Mouse (Mus musculus) CH12.LX (cell line): ENCODE measurements around the gene Mapkbp1. TPM values are rescaled to one million over a fixed set of nuclear protein-coding genes. Genes with fewer than 3 reads are reported as not detected.

Experiments used
- DNase-seq: peaks from one replicate; pipeline ENCODE4 v3.0.0-alpha.2; 2013; ENCODE audit errors: extremely low read depth
- H3K27ac ChIP-seq: 2 replicates; pipeline ENCODE4 v1.5.1; 2012; ENCODE audit warnings: low read depth, mild to moderate bottlenecking, control low read depth, moderate library complexity; ENCODE audit not compliant: insufficient read depth
- H3K27me3 ChIP-seq: replicated peaks from 2 replicates; pipeline ENCODE3; 2012; ENCODE audit warnings: inconsistent platforms
- H3K36me3 ChIP-seq, 2 experiments: replicated peaks in 1 of 2; 2 replicates each; pipeline versions ENCODE3 to v1.6.1; 2012; ENCODE audit warnings: inconsistent platforms in 1 of 2, low read length in 1 of 2, mild to moderate bottlenecking in 1 of 2, mixed read lengths in 1 of 2, moderate library complexity in 1 of 2; ENCODE audit not compliant: control insufficient read depth in 1 of 2, insufficient read depth in 1 of 2
- H3K4me1 ChIP-seq, 2 experiments: 2 replicates each; pipeline ENCODE4 v1.6.1; 2012; ENCODE audit warnings: inconsistent platforms in 1 of 2, moderate library complexity in 1 of 2; ENCODE audit not compliant: insufficient read depth in 2 of 2, control insufficient read depth in 1 of 2
- H3K4me2 ChIP-seq: 2 replicates; pipeline ENCODE4 v1.6.1; 2012; ENCODE audit warnings: low read depth, mild to moderate bottlenecking, control low read depth; ENCODE audit not compliant: poor library complexity, insufficient read depth, severe bottlenecking
- H3K4me3 ChIP-seq, 3 experiments: fragments of 150-350 bp in 1 of 3; sonication (generic) in 1 of 3; replicated peaks in 1 of 3; 2 replicates each; pipeline versions ENCODE3 to v1.5.1; 2011 to 2012; ENCODE audit warnings: low read depth in 2 of 3, low read length in 2 of 3, mild to moderate bottlenecking in 2 of 3, moderate library complexity in 2 of 3, control low read depth in 1 of 3, improper control_type of control experiment in 1 of 3, inconsistent platforms in 1 of 3, mixed read lengths in 1 of 3; ENCODE audit not compliant: poor library complexity in 1 of 3
- H3K79me2 ChIP-seq: replicated peaks from 2 replicates; pipeline ENCODE4 v1.6.1; 2012; ENCODE audit warnings: mild to moderate bottlenecking, moderate library complexity; ENCODE audit not compliant: control insufficient read depth, poor library complexity, insufficient read depth, severe bottlenecking; ENCODE audit errors: extremely low read depth
- H3K9ac ChIP-seq: 2 replicates; pipeline ENCODE4 v1.6.1; 2012; ENCODE audit warnings: low read depth, mild to moderate bottlenecking, control low read depth, moderate library complexity; ENCODE audit not compliant: insufficient read depth
- H3K9me3 ChIP-seq: replicated peaks from 2 replicates; pipeline ENCODE3; 2012; ENCODE audit warnings: low read length, inconsistent platforms, mixed read lengths
- BHLHE40 ChIP-seq: IDR thresholded peaks from 2 replicates; pipeline ENCODE4 v1.6.1; 2011; ENCODE audit warnings: mild to moderate bottlenecking, low read depth, low read length, improper control_type of control experiment
- CHD1 ChIP-seq: IDR thresholded peaks from 2 replicates; pipeline ENCODE4 v1.6.1; 2012; ENCODE audit warnings: low read depth, low read length, improper control_type of control experiment, inconsistent platforms
- CHD2 ChIP-seq: IDR thresholded peaks from 2 replicates; pipeline ENCODE4 v1.6.1; 2011; ENCODE audit warnings: low read length, improper control_type of control experiment
- CTCF ChIP-seq, 2 experiments: IDR thresholded peaks in 1 of 2; conservative IDR thresholded peaks in 1 of 2; 2 replicates each; pipeline ENCODE4 v1.5.1; 2011 to 2012; ENCODE audit warnings: low read depth in 2 of 2, low read length in 2 of 2, improper control_type of control experiment in 1 of 2, inconsistent platforms in 1 of 2, mild to moderate bottlenecking in 1 of 2, moderate library complexity in 1 of 2
- E2F4 ChIP-seq: IDR thresholded peaks from 2 replicates; pipeline ENCODE4 v1.6.1; 2011; ENCODE audit warnings: low read depth, low read length, improper control_type of control experiment; ENCODE audit not compliant: insufficient replicate concordance
- ELF1 ChIP-seq: IDR thresholded peaks from 2 replicates; pipeline ENCODE4 v1.6.1; 2014; ENCODE audit warnings: low read depth, mild to moderate bottlenecking, inconsistent platforms, low read length, improper control_type of control experiment
- EP300 ChIP-seq: IDR thresholded peaks from 2 replicates; pipeline ENCODE4 v1.6.1; 2011; ENCODE audit warnings: low read length, improper control_type of control experiment
- ETS1 ChIP-seq: conservative IDR thresholded peaks from 2 replicates; pipeline ENCODE4 v1.6.1; 2012; ENCODE audit warnings: low read depth, mild to moderate bottlenecking, inconsistent platforms, low read length, improper control_type of control experiment, moderate library complexity
- GABPA ChIP-seq: IDR thresholded peaks from 2 replicates; pipeline ENCODE4 v1.6.1; 2012; ENCODE audit warnings: low read depth, low read length, improper control_type of control experiment, inconsistent platforms; ENCODE audit not compliant: insufficient replicate concordance
- HCFC1 ChIP-seq: IDR thresholded peaks from 2 replicates; pipeline ENCODE4 v1.6.1; 2012; ENCODE audit warnings: low read depth, mild to moderate bottlenecking, inconsistent platforms, low read length, improper control_type of control experiment
- IRF4 ChIP-seq: IDR thresholded peaks from 2 replicates; pipeline ENCODE4 v1.6.1; 2014; ENCODE audit warnings: low read depth, mild to moderate bottlenecking, inconsistent platforms, low read length, improper control_type of control experiment
- JUN ChIP-seq: IDR thresholded peaks from 2 replicates; pipeline ENCODE4 v1.6.1; 2011; ENCODE audit warnings: low read depth, mild to moderate bottlenecking, low read length, improper control_type of control experiment, moderate library complexity; ENCODE audit not compliant: insufficient read depth
- JUND ChIP-seq: conservative IDR thresholded peaks from 2 replicates; pipeline ENCODE4 v1.6.1; 2011; ENCODE audit warnings: low read depth, low read length, improper control_type of control experiment
- KAT2A ChIP-seq: IDR thresholded peaks from 2 replicates; pipeline ENCODE4 v1.6.1; 2012; ENCODE audit warnings: low read length, improper control_type of control experiment, inconsistent platforms; ENCODE audit not compliant: insufficient replicate concordance
- MAX ChIP-seq: IDR thresholded peaks from 2 replicates; pipeline ENCODE4 v1.6.1; 2011; ENCODE audit warnings: low read length, improper control_type of control experiment
- MAZ ChIP-seq: IDR thresholded peaks from 2 replicates; pipeline ENCODE4 v1.6.1; 2012; ENCODE audit warnings: low read depth, mild to moderate bottlenecking, inconsistent platforms, low read length, improper control_type of control experiment, moderate library complexity
- MEF2A ChIP-seq: IDR thresholded peaks from 2 replicates; pipeline ENCODE4 v1.6.1; 2014; ENCODE audit warnings: low read depth, mild to moderate bottlenecking, inconsistent platforms, low read length, improper control_type of control experiment, borderline replicate concordance
- MXI1 ChIP-seq: IDR thresholded peaks from 2 replicates; pipeline ENCODE4 v1.6.1; 2011; ENCODE audit warnings: mild to moderate bottlenecking, low read depth, low read length, improper control_type of control experiment
- NELFE ChIP-seq: IDR thresholded peaks from 2 replicates; pipeline ENCODE4 v1.6.1; 2011; ENCODE audit warnings: low read depth, low read length, improper control_type of control experiment
- NRF1 ChIP-seq: IDR thresholded peaks from 2 replicates; pipeline ENCODE4 v1.6.1; 2014; ENCODE audit warnings: low read depth, mild to moderate bottlenecking, inconsistent platforms, low read length, improper control_type of control experiment, moderate library complexity
- PAX5 ChIP-seq: IDR thresholded peaks from 2 replicates; pipeline ENCODE4 v1.6.1; 2012; ENCODE audit warnings: low read length, inconsistent platforms, mixed read lengths
- POLR2A ChIP-seq: IDR thresholded peaks from 2 replicates; pipeline ENCODE4 v1.6.1; 2011; ENCODE audit warnings: low read depth, mild to moderate bottlenecking, improper control_type of control experiment, low read length
- RAD21 ChIP-seq: IDR thresholded peaks from 2 replicates; pipeline ENCODE4 v1.6.1; 2011; ENCODE audit warnings: low read depth, mild to moderate bottlenecking, low read length, improper control_type of control experiment, moderate library complexity
- RCOR1 ChIP-seq: conservative IDR thresholded peaks from 2 replicates; pipeline ENCODE4 v1.6.1; 2012; ENCODE audit warnings: low read depth, mild to moderate bottlenecking, inconsistent platforms, low read length, improper control_type of control experiment
- SIN3A ChIP-seq: IDR thresholded peaks from 2 replicates; pipeline ENCODE4 v1.6.1; 2012; ENCODE audit warnings: low read length, improper control_type of control experiment, inconsistent platforms
- TBP ChIP-seq: conservative IDR thresholded peaks from 2 replicates; pipeline ENCODE4 v1.6.1; 2011; ENCODE audit warnings: low read depth, low read length, improper control_type of control experiment
- UBTF ChIP-seq: IDR thresholded peaks from 2 replicates; pipeline ENCODE4 v1.6.1; 2012; ENCODE audit warnings: low read depth, mild to moderate bottlenecking, inconsistent platforms, low read length, improper control_type of control experiment, moderate library complexity
- USF1 ChIP-seq: IDR thresholded peaks from 2 replicates; pipeline ENCODE4 v1.6.1; 2014; ENCODE audit warnings: low read depth, mild to moderate bottlenecking, inconsistent platforms, low read length, improper control_type of control experiment
- ZC3H11A ChIP-seq: IDR thresholded peaks from 2 replicates; pipeline ENCODE4 v1.6.1; 2012; ENCODE audit warnings: low read depth, mild to moderate bottlenecking, inconsistent platforms, low read length, improper control_type of control experiment
- ZKSCAN1 ChIP-seq: IDR thresholded peaks from 2 replicates; pipeline ENCODE4 v1.6.1; 2012; ENCODE audit warnings: low read depth, inconsistent platforms, low read length, improper control_type of control experiment, borderline replicate concordance
- ZNF384 ChIP-seq: IDR thresholded peaks from 2 replicates; pipeline ENCODE4 v1.6.1; 2012; ENCODE audit warnings: low read depth, low read length, improper control_type of control experiment, inconsistent platforms
- dilution Hi-C: fragments of 300-500 bp; cut with MboI; formaldehyde crosslinking; loops from 2 replicates; pipeline ENCODE4 v1.14.3; 2020; ENCODE audit warnings: low sequenced_read_pairs; ENCODE audit not compliant: extremely low pct_unique_long_range_greater_than_20kb, extremely low pct_ligation_motif_present
- in situ Hi-C: fragments of 300-500 bp; cut with MboI; formaldehyde crosslinking; loops from 3 replicates; pipeline ENCODE4 v1.14.3; 2019; ENCODE audit warnings: low sequenced_read_pairs, low pct_ligation_motif_present, low pct_unique_long_range_greater_than_20kb, mixed read lengths
- polyA plus RNA-seq: library from polyadenylated mRNA; unstranded; fragments of >175 nt; gene quantifications from 2 replicates; pipeline ENCODE4 v1.2.1, GENCODE M21; 2012; ENCODE audit warnings: low read depth; ENCODE audit not compliant: insufficient read length
- total RNA-seq, 2 experiments: library from RNA; depleted of rRNA; stranded (reverse); fragments of 300-350 nt in 1 of 2; fragments of >200 nt in 1 of 2; gene quantifications; 2 replicates each; pipeline ENCODE4 v1.2.3; 2012 to 2014

The Mapkbp1 gene
- total and polyA plus RNA-seq, 3 experiments: 1.9 to 7.0 (median 4.3) TPM

DNA sequence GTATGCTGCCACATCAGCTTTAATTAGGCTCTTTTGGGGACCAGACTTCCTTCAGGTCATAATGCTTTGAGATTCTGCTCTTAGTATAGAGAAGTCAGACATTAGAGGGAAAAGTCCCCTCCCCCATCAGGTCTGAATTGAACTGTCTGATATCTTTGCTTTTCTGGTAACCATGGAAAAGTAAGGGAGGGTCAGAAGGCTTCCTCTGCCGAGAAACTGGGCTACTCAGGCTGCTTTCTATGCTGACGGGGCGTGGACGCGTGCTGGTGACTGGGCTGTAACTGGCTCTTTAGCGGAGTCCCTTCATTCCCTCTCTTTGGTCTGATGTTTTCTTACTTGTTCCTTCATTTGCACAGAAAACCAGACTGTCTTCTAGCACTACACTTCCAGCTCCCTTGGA, 13.9 kb downstream of the Mapkbp1 start:
- in situ Hi-C loops (no loop called here), dilution Hi-C loops (no loop called here)
- no peak overlapping the region for H3K9ac ChIP-seq
- H3K36me3 ChIP-seq: peaks cover 6 to 22% of the 10 kb centered on the region in 2 experiments
- no peaks in the 10 kb centered on the region for H3K9me3 ChIP-seq
- no peak for TF ChIP-seq ZKSCAN1
- no peak for TF ChIP-seq GABPA
- TF ChIP-seq MEF2A: no peak
- TF ChIP-seq SIN3A: no peak
- TF ChIP-seq HCFC1: no peak
- TF ChIP-seq RCOR1: no peak
- TF ChIP-seq MAZ: no peak
- no peak for TF ChIP-seq JUN
- no peak for TF ChIP-seq CHD2
- TF ChIP-seq CTCF (conservative IDR thresholded peaks at IDR 0.05 in 1 of 2, IDR thresholded peaks at IDR 0.05 in 1 of 2; ENCODE audit: low read depth in 2 of 2, low read length in 2 of 2): no peak
- no peak for TF ChIP-seq PAX5
- no peak for TF ChIP-seq ZC3H11A
- TF ChIP-seq EP300: no peak
- TF ChIP-seq E2F4: no peak
- TF ChIP-seq ZNF384: no peak
- TF ChIP-seq ELF1: no peak
- TF ChIP-seq USF1: no peak
- no peak for TF ChIP-seq NELFE
- no peak for TF ChIP-seq NRF1
- TF ChIP-seq CHD1: no peak
- H3K4me3 ChIP-seq: no peak overlapping the region
- no peak overlapping the region for H3K27ac ChIP-seq
- no peaks in the 10 kb centered on the region for H3K27me3 ChIP-seq
- peaks cover 0 to 3% of the 10 kb centered on the region in 2 experiments; a peak in 1 of 4 replicates for H3K4me1 ChIP-seq
- no peaks in the 10 kb centered on the region for H3K79me2 ChIP-seq
- DNase-seq: no peak
- H3K4me2 ChIP-seq: no peak overlapping the region

- TF ChIP-seq MAX (no peak), JUND (no peak), BHLHE40 (no peak), TBP (no peak), UBTF (no peak), IRF4 (no peak), EP300 (no peak), MXI1 (no peak), POLR2A (no peak), USF1 (no peak), KAT2A (no peak), CTCF (conservative IDR thresholded peaks at IDR 0.05 in 1 of 2, IDR thresholded peaks at IDR 0.05 in 1 of 2; ENCODE audit: low read depth in 2 of 2, low read length in 2 of 2) (no peak), JUN (no peak), ETS1 (no peak), PAX5 (no peak), RAD21 (no peak)
- Histone ChIP-seq H3K79me2 (no peaks in the 10 kb centered on the region), H3K9ac (no peak overlapping the region), H3K9me3 (no peaks in the 10 kb centered on the region), H3K27ac (no peak overlapping the region), H3K4me1 (peaks cover 1 to 7% of the 10 kb centered on the region in 2 experiments; a peak in 1 of 4 replicates), H3K27me3 (no peaks in the 10 kb centered on the region), H3K36me3 (peaks cover 0 to 14% of the 10 kb centered on the region in 2 experiments), H3K4me3 (no peak overlapping the region), H3K4me2 (no peak overlapping the region)
- no peak for DNase-seq
- in situ Hi-C loops (no loop called here), dilution Hi-C loops (no loop called here)
These were observed 14.9 kb downstream of the Mapkbp1 start for GRCm38 (mm10) chr2:119987441-119987840.
